Mouse (Mus musculus): ENCODE results near the gene Dpm3.

Gene Dpm3

GRCm38 (mm10) chr3:89270891-89271290 lies 11.7 kb downstream of the Dpm3 start:
- peak; percentile 23 for DNase-seq

DNA sequence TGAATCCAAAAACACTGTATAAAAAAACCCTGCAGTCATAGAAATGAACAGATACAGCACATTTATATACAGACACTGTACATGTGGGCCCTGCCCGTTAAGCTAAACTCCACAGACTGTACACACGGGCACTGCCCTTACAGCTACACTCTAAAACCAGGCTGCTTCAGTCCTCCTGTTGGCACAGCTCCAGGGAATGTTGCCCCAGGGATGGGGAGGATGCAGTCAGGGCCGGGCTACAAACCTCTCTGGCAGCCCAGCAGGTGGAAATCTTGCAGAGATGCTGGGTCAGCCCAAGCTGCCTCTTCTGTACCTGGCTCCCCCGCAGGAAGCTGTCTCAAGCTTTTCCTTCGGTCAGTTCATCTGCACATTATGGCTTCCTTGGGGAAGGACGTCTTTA lies 12.6 kb downstream of the Dpm3 start:
- DNase-seq: no peak

DNA sequence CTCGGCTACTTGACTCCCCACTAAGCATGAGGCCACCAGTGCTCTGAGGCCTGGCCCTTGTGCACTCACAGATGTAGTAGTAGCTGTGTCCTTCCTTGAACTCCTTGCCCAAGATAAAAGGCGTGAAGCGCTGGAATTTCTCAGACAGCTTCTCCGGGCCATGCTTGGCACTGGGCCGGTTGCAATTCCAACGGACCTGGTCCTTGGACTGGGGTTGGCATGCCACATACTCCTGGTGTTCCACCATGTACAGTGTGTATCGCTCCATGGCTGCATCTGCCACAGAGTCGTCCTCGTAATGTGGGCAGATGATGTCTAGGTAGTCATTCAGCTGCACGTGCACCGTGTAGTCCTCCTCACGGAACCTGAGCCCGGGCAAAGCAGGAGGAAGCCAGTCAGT lies 16.9 kb downstream of the Dpm3 start:
- DNase-seq: no peak

DNA sequence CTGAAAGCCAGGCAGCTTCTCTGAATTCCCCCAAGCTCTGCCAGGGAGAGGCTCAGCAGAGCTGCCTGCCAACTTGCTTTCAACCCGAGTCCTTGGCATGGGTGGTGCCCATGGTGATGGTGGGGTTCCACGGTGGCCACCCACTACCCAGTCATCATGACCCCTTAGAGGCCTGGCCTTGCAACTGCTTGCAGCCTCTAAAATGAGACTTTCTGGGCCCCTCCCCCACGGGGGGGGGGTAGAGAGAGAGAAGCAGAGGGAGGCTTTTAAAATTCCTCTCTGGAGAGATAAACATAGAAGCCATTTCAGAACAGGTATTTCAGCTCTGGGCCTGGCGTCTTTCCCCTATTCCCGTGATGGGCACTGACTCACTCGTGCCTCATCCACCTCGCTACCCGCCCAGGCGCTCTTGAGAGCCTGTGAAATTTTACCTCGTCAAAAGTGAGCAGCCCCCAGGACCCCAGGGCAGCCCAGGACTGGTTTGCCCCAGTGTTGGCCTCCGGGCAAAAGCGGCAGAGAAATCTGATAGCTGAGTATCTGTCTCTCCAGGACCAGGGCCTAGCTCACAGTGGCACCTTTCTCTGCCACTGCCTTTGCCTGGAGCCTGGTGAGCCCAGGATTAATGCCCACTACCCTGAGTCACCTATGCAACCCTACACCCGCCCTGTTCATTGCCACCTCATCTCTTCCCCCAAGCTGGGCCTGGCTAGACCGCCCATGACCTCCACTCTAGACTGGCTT lies 18.3 kb downstream of the Dpm3 start:
- DNase-seq: no peak

DNA sequence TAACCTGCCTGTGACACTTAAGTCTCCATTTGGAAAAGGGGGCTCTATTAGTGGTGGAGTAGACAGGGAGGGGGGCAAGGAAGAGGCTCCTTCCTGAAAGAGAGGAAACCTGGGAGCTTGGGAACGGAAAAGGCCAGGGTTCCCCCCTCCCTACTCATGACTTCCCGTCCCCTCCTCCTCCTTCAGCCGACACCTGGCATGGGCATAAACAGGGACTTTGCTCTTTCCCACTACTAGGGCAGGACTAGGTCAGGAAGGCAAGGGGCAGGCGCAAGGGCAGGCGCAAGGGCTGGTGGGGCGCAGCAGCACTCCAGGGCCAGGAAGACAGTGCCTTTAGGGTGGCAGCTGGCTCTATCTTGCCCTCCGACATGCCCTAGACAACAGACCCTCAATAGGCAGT lies 18.9 kb downstream of the Dpm3 start:
- DNase-seq: no peak

- no peak for DNase-seq
These were observed 19.5 kb downstream of the Dpm3 start for GRCm38 (mm10) chr3:89278643-89279042.

- DNase-seq: peak; percentile 34
These were observed 20.2 kb downstream of the Dpm3 start for GRCm38 (mm10) chr3:89279153-89279890.

DNA sequence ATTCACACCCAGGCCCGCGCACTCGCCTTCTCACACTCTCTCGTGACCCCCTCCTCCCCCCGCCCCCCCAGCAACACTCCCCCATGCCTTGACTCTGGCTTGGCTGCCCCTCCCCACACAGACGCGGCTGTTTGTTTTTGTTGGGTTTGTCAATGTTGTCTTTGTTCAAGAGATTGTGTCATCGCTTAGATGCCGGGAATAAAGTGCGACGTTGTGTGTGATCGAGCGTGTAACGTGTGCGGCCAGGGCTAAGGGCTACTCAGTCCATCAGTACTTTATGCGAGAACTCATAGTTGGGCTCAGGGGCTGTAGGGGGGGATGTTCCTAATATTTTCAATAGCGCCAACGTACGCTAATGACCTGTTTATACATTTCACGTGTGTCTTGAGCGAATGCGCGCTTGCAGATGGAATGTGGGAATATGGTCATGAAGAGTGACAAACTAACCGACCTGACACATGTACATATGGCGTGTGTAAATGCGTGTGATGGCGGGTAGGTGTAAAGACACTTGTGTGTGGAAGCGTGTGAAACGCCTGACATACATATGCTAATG lies 21.0 kb downstream of the Dpm3 start:
- no peak for DNase-seq

GRCm38 (mm10) chr3:89280606-89281511 lies 21.7 kb downstream of the Dpm3 start, which contains the start of gene Efna1:
Gene Efna1, minus strand, starts transcription at chr3:89281142.
- DNase-seq: peak; percentile 21

DNA sequence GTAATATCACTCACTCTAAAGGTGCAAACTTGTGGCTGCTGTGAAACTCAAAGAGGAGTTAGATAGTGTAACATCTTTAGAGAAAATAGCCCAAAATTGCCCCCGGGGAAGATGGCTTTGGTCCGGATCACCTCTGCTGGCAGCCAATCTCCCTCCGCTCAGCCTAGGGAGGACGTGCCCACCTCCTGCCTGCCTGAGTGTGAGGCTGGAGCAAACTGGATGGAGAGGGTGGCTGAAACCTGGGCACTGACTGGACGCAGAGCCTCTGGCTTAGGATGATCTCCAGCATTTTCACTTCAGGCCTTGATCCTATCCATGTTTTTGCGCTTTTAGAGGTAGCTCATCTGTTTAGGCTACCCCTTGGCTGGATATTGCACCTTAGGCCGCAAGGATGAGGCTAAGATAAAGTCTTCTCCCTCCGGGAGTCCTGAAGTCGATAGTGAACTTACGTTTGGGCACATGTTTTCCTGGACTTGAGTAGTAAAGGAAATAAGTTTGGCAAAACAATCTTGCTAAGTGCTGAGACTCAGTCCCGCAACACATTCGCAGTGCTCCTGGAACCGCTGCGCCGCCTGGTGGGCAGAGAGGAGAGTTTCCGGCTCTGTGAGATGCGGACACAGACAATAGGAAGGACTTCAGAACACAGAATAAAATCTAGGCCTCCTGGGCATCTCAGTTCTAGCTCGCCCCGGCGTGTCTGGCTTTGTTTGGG lies 22.6 kb downstream of the Dpm3 start:
- DNase-seq: peak; percentile 85

DNA sequence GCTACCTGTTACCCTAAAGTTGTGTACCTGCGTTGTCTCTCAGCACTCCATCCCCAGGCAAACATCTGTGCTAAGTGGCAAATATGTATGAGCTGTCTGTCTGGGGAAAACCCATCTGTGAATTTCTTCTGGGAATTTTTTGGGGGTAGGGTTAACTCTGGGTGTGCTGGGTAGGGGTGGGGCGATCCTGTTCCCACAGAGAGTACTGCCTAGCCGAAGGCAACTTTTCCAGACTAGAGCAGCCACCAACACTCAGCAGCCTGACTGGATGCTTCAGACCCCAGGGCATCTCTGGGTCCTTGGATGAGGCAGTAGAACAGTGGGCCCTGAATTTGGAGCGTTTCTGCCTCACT lies 23.1 kb downstream of the Dpm3 start:
- no peak for DNase-seq

- no peak for DNase-seq
These were observed 25.1 kb downstream of the Dpm3 start for GRCm38 (mm10) chr3:89284261-89284660.

- no peak for DNase-seq
These were observed 26.4 kb downstream of the Dpm3 start for GRCm38 (mm10) chr3:89285526-89285925.

DNA sequence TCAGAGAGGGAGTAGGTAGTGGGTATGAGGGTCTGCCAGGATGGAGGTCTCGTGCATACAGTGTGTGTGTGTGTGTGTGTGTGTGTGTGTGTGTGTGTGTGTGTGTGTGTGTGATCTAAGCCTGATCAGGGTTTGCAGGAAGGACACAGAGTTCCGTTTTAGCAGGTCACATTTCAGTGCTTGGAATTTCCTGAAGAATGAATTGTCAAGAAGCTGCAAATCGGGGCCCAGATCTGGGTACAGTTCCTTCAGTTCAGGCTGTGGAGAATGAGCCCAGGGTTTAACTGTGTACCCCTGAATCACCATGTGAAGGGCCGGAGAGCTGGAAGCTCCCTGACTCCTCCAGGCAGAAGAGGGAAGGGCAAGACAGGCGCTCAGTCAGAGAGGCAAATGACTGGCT lies 28.1 kb downstream of the Dpm3 start:
- no peak for DNase-seq

- no peak for DNase-seq
These were observed 29.4 kb downstream of the Dpm3 start for GRCm38 (mm10) chr3:89288503-89288928.

DNA sequence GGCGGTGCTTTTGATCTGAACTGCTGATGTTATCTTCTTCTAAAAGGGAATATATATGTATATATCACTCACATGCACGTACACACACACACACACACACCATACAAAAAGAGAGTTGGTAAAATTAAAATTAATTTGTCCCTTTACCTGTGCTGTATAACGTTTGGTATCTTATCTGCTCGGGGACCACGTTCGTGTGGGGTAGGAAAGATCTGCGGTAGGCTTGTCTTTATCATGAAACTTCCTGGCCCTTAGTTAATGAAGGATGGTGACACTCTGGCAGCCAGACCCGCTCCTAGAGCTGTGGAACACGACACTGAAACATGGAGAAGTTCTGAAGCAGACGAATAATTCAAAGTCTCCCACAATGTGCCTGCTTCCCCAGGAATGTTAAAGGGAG lies 32.7 kb downstream of the Dpm3 start:
- no peak for DNase-seq

- DNase-seq: peak; percentile 58
These were observed 33.1 kb downstream of the Dpm3 start for GRCm38 (mm10) chr3:89292303-89292702.

GRCm38 (mm10) chr3:89293247-89293918 lies 34.2 kb downstream of the Dpm3 start:
- DNase-seq: no peak

- DNase-seq: no peak
These were observed 35.0 kb downstream of the Dpm3 start for GRCm38 (mm10) chr3:89294195-89294594.

- no peak for DNase-seq
These were observed 36.6 kb downstream of the Dpm3 start for GRCm38 (mm10) chr3:89295685-89296230.

- DNase-seq: no peak
These were observed 37.7 kb downstream of the Dpm3 start for GRCm38 (mm10) chr3:89296761-89297396.

Measured in thymus, postnatal 14 days (tissue).